Mouse (Mus musculus): Measurements from ENCODE around the gene Dnajc30. TPM values are rescaled to one million over a fixed set of nuclear protein-coding genes. Genes with fewer than 3 reads are reported as not detected.

The Dnajc30 gene
- total RNA-seq (2023): 10 to 100 TPM; 12.1 to 13.1 TPM

DNA sequence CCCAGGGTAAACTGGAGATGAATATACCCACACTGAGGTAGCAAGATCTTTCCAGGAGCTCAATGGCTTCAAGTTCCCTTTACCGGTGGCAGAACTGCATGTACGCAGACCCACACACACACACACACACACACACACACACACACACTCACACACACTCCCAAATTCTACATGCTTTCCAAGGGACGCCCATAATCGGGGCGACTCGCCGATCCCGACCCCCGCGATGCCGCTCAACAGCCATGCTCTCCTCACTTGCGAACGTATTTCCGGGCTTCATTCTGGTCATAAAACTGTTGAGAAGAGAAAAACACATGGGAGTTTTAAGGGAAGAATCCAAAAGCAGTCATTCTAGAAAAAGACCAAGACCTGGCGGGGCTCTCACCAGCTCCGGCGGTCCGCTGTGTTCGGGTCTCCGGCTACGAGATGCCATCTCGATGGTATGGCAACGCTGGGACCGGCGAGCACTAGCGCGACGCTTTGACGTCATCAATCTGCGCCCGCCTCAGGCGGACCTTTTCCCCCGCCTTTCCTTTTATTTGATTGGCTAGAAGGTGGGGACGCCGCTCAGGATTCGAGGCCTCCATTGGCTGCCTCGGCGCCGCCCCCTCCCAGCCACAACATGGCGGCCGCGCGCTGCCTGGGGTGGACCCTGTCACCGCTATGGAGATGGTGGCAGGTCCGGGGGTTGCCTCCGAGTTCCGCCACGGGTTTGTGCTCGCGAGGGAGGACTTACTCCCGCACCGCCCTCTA is at the start of gene Dnajc30:
TSS of gene Dnajc30 (plus strand) at position 574 of the 753 bp plus-strand sequence.

GRCm38 (mm10) chr5:135023344-135024173 is 40.4 kb upstream of the Dnajc30 start, which contains the start of gene Stx1a:
Gene Stx1a (plus strand): TSS chr5:135023482.

GRCm38 (mm10) chr5:135064909-135065446 is 976 bp downstream of the Dnajc30 start, which contains the start of gene Bud23:
Gene Bud23 (minus strand): TSS chr5:135064959.

DNA sequence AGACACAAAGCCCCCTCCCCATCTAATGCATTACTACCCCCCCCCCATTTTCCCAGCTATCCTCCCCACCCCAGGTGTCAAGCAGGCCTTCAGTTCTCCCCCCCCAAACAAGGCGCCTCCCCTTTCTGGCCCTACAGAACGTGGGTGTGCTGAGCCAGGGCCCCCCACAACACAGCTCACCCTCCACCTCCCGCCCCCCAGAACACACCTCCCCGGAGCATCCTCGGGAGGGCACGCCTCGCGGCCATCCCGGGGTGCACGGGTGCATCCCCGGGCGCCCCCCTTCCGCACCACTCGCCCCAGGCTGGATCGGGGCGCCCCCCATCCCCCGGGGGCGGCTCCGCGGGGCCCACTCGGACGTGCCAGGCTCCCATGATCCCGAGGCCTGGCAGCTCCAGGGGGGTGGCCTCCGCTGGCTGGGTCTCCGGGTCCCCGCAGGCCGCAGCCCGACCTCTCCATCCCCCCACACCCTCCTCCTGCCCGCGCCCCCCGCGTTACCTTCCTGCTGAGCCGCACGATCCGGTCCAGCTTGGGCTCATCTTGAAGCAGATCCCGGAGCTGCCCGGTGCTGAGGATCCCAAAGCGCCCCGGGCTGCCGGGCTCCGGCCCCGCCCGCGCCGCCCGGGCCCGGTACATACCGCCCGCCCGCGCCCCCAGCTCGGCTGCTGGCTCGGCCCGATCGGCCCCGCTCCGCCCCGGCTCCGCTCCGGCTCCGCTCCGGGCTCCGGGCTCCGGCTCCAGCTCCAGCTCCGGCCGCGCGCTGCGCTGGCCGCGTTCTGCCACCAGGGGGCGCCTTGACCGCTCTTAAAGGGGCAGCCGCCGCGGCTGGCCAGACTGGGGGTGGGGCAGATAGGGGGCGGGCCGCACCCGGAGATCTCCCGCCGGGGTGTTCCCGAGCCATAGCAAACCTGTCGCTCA is 13.8 kb downstream of the Dnajc30 start, which contains the start of gene Vps37d:
TSS of gene Vps37d (minus strand) at position 703 of the 918 bp plus-strand sequence.

GRCm38 (mm10) chr5:135089653-135090052 is 25.7 kb downstream of the Dnajc30 start, which contains the start of gene Mlxipl:
Gene Mlxipl (plus strand): TSS chr5:135089890.

Other genes starting within 250 kb of the Dnajc30 start
- gene Tmem270, start 157.5 kb upstream of the Dnajc30 start, total RNA-seq (2023): not detected
- gene Cldn13, start 148.7 kb upstream of the Dnajc30 start, total RNA-seq (2023): 10 to 100 TPM; 23.0 to 34.6 TPM
- gene Mettl27, start 131.8 kb upstream of the Dnajc30 start, total RNA-seq (2023): 1 to 10 TPM; 1.3 to 6.4 TPM
- gene Cldn4, start 117.3 kb upstream of the Dnajc30 start, total RNA-seq (2023): not detected
- not detected for gene Cldn3, start 78.0 kb upstream of the Dnajc30 start, total RNA-seq (2023)
- gene Abhd11, start 55.0 kb upstream of the Dnajc30 start, total RNA-seq (2023): 10 to 100 TPM; 20.8 to 24.5 TPM
- gene Stx1a, start 40.7 kb upstream of the Dnajc30 start, total RNA-seq (2023): under 1 TPM; 0.46 to 0.53 TPM
- 10 to 100 TPM; 28.8 to 29.4 TPM for gene Bud23, start 757 bp downstream of the Dnajc30 start, total RNA-seq (2023)
- not detected for gene Vps37d, start 14.1 kb downstream of the Dnajc30 start, total RNA-seq (2023)
- gene Mlxipl, start 25.7 kb downstream of the Dnajc30 start, total RNA-seq (2023): 1 to 10 TPM; 1.1 to 1.3 TPM
- 10 to 100 TPM in 1 of 2 experiments, 1 to 10 TPM in 1; 8.3 to 10.7 TPM for gene Tbl2, start 85.5 kb downstream of the Dnajc30 start, total RNA-seq (2023)
- gene Bcl7b, start 104.1 kb downstream of the Dnajc30 start, total RNA-seq (2023): 10 to 100 TPM; 25.0 to 26.4 TPM
- gene Baz1b, start 123.1 kb downstream of the Dnajc30 start, total RNA-seq (2023): 10 to 100 TPM; 89.4 to 94.1 TPM
- gene Fzd9, start 187.0 kb downstream of the Dnajc30 start, total RNA-seq (2023): not detected

All from neutrophil, adult 83 days (primary cell).